ENCODE assay signal across 12 mouse cellular contexts in genomic region chr12:40017955-40018505, GRCm38 (mm10). TPM values are rescaled to one million over a fixed set of nuclear protein-coding genes. Genes with fewer than 3 reads are reported as not detected.
DNase-seq lines count a peak whose midpoint lies in the region; ATAC-seq and TF ChIP-seq lines count a peak whose summit lies in the region.
"Had no signal": no experiment of that assay in that cellular context is flagged by ENCODE, and none has a peak within 500 bp of the region (broad histone marks: within the 10 kb centered on the region; RNA-seq: fewer than 3 reads in every experiment).

No protein-coding gene starts in this region.

- 0 out of 2 replicates have a peak overlapping the region, but pooled peaks have one; percentile 8 for H3K4me2 ChIP-seq in liver, embryonic 14.5 days (ENCODE audit: low read depth)
- no peak overlapping the region for H3K4me2 ChIP-seq in liver, embryonic 11.5 days
- H3K4me2 ChIP-seq in CH12.LX (ENCODE audit: insufficient read depth, low read depth, poor library complexity, severe bottlenecking): no peak overlapping the region
- H3K4me2 ChIP-seq in liver, postnatal 0 days (ENCODE audit: low read depth, low read length): peak overlapping the region; percentile 39

- H3K9ac ChIP-seq in liver, embryonic 14.5 days (replicated peaks): no peak overlapping the region
- no peak overlapping the region for H3K9ac ChIP-seq in liver, embryonic 11.5 days (ENCODE audit: low read depth, low read length)
- H3K9ac ChIP-seq in CH12.LX (ENCODE audit: insufficient read depth, low read depth): no peak overlapping the region
- H3K9ac ChIP-seq in liver, postnatal 0 days (replicated peaks): no peak overlapping the region
- H3K9ac ChIP-seq: embryonic facial prominence, embryonic 15.5 days had no signal

- no peak for TF ChIP-seq CTCF in liver, embryonic 14.5 days (IDR thresholded peaks at IDR 0.05; ENCODE audit: low read depth)
- TF ChIP-seq CTCF in CH12.LX (conservative IDR thresholded peaks at IDR 0.05 in 1 of 2, IDR thresholded peaks at IDR 0.05 in 1 of 2; ENCODE audit: low read depth in 2 of 2, low read length in 2 of 2): no peak
- TF ChIP-seq CTCF in liver, postnatal 0 days (IDR thresholded peaks at IDR 0.05; ENCODE audit: low read depth): no peak

- no peaks in the 10 kb centered on the region for H3K9me3 ChIP-seq in liver, embryonic 14.5 days (ENCODE audit: control insufficient read depth, low read length)
- no peaks in the 10 kb centered on the region for H3K9me3 ChIP-seq in liver, embryonic 11.5 days (ENCODE audit: control insufficient read depth, low read length)
- H3K9me3 ChIP-seq in CH12.LX (replicated peaks; ENCODE audit: low read length): no peaks in the 10 kb centered on the region
- no peaks in the 10 kb centered on the region for H3K9me3 ChIP-seq in liver, postnatal 0 days (ENCODE audit: low read length)
- H3K9me3 ChIP-seq: embryonic facial prominence, embryonic 15.5 days; hindbrain, embryonic 10.5 days; kidney, embryonic 15.5 days had no signal

- no peaks in the 10 kb centered on the region for H3K36me3 ChIP-seq in liver, embryonic 14.5 days (replicated peaks; ENCODE audit: control insufficient read depth, insufficient read depth, low read depth)
- H3K36me3 ChIP-seq in liver, embryonic 11.5 days (ENCODE audit: control insufficient read depth, insufficient read depth, low read length): no peaks in the 10 kb centered on the region
- H3K36me3 ChIP-seq in CH12.LX (replicated peaks in 1 of 2; ENCODE audit: control insufficient read depth in 1 of 2, insufficient read depth in 1 of 2, low read length in 1 of 2): no peaks in the 10 kb centered on the region
- no peaks in the 10 kb centered on the region for H3K36me3 ChIP-seq in liver, postnatal 0 days (replicated peaks; ENCODE audit: insufficient read depth, low read length)
- H3K36me3 ChIP-seq: embryonic facial prominence, embryonic 15.5 days; hindbrain, embryonic 10.5 days; kidney, embryonic 15.5 days had no signal

- no peak for DNase-seq in liver, embryonic 14.5 days (ENCODE audit: low read depth in 3 of 3, low spot score in 3 of 3)
- DNase-seq in liver, embryonic 11.5 days (ENCODE audit: low spot score): no peak
- DNase-seq in 416B (ENCODE audit: low read depth) (peak; percentile 69), CH12.LX (ENCODE audit: extremely low read depth) (no peak)
- no peak for DNase-seq in liver, postnatal 0 days
- DNase-seq in spleen, postnatal 36 days (ENCODE audit: low spot score in 2 of 2): no peak
- no peak for DNase-seq in thymus, adult 18-20 months
- DNase-seq: right cerebral cortex, postnatal 4 days had no signal

- no peak for TF ChIP-seq POLR2A in CH12.LX (IDR thresholded peaks at IDR 0.05; ENCODE audit: low read depth, low read length)

- WGBS in liver, embryonic 14.5 days (ENCODE audit: insufficient replicate concordance): 56% methylated on average over 6 of the region's 6 CpGs
- WGBS in liver, embryonic 11.5 days: 80% methylated on average over 6 of the region's 6 CpGs
- 53% methylated on average over 6 of the region's 6 CpGs for WGBS in liver, postnatal 0 days (ENCODE audit: insufficient replicate concordance)

- dilution Hi-C loops in CH12.LX (cut with MboI; ENCODE audit: extremely low pct_ligation_motif_present, extremely low pct_unique_long_range_greater_than_20kb, low sequenced_read_pairs): no loop called here

- no peak overlapping the region for H3K27ac ChIP-seq in liver, embryonic 14.5 days
- H3K27ac ChIP-seq in liver, embryonic 11.5 days (ENCODE audit: low read depth, low read length): no peak overlapping the region; the same call in 1 of the 2 replicates
- no peak overlapping the region for H3K27ac ChIP-seq in CH12.LX (ENCODE audit: insufficient read depth, low read depth)
- no peak overlapping the region for H3K27ac ChIP-seq in liver, postnatal 0 days (ENCODE audit: low read depth)
- H3K27ac ChIP-seq: embryonic facial prominence, embryonic 15.5 days; hindbrain, embryonic 10.5 days; kidney, embryonic 15.5 days had no signal

- no peak for TF ChIP-seq RAD21 in CH12.LX (IDR thresholded peaks at IDR 0.05; ENCODE audit: low read depth, low read length)

- H3K79me2 ChIP-seq in CH12.LX (replicated peaks; ENCODE audit: control insufficient read depth, extremely low read depth, insufficient read depth, poor library complexity, severe bottlenecking): no peaks in the 10 kb centered on the region

- peaks cover 16 to 17% of the 10 kb centered on the region in 2 experiments for H3K4me1 ChIP-seq in liver, embryonic 14.5 days (replicated peaks; ENCODE audit: control insufficient read depth in 2 of 2, insufficient read depth in 2 of 2, low read length in 1 of 2)
- H3K4me1 ChIP-seq in liver, embryonic 11.5 days (replicated peaks; ENCODE audit: control insufficient read depth, insufficient read depth, low read length): peaks cover 4% of the 10 kb centered on the region
- peaks cover 3 to 20% of the 10 kb centered on the region in 2 experiments for H3K4me1 ChIP-seq in CH12.LX (ENCODE audit: control insufficient read depth in 1 of 2, insufficient read depth in 2 of 2)
- peaks cover 17% of the 10 kb centered on the region for H3K4me1 ChIP-seq in liver, postnatal 0 days (ENCODE audit: insufficient read depth)
- H3K4me1 ChIP-seq: embryonic facial prominence, embryonic 15.5 days had no signal

- no peaks in the 10 kb centered on the region for H3K27me3 ChIP-seq in liver, embryonic 14.5 days (ENCODE audit: control insufficient read depth, insufficient read depth, low read length)
- no peaks in the 10 kb centered on the region for H3K27me3 ChIP-seq in liver, embryonic 11.5 days (replicated peaks; ENCODE audit: control insufficient read depth, insufficient read depth, low read length)
- H3K27me3 ChIP-seq in CH12.LX (replicated peaks): no peaks in the 10 kb centered on the region
- no peaks in the 10 kb centered on the region for H3K27me3 ChIP-seq in liver, postnatal 0 days (ENCODE audit: insufficient read depth, low read length)
- H3K27me3 ChIP-seq: embryonic facial prominence, embryonic 15.5 days; kidney, embryonic 15.5 days had no signal

- no peak for ATAC-seq in liver, embryonic 14.5 days (ENCODE audit: insufficient read depth)
- no peak for ATAC-seq in liver, embryonic 11.5 days (replicated peaks; ENCODE audit: low FRiP score)
- no peak for ATAC-seq in liver, postnatal 0 days
- no peak for ATAC-seq in erythroblast, adult 5-6 weeks (replicated peaks; ENCODE audit: low FRiP score, poor library complexity, severe bottlenecking)

- in situ Hi-C loops in CH12.LX (cut with MboI; ENCODE audit: low pct_ligation_motif_present, low pct_unique_long_range_greater_than_20kb, low sequenced_read_pairs): loop anchor here (10.0 kb wide), 1 partner anchor 163 kb away; no protein-coding TSS in a partner anchor

- no peak for TF ChIP-seq EP300 in liver, embryonic 14.5 days (IDR thresholded peaks at IDR 0.05; ENCODE audit: low read depth)
- TF ChIP-seq EP300 in CH12.LX (IDR thresholded peaks at IDR 0.05; ENCODE audit: low read length): no peak
- no peak for TF ChIP-seq EP300 in liver, postnatal 0 days (IDR thresholded peaks at IDR 0.05; ENCODE audit: low read depth)

- no peak overlapping the region for H3K4me3 ChIP-seq in liver, embryonic 14.5 days (ENCODE audit: insufficient read depth in 1 of 2, low read depth in 2 of 2, low read length in 2 of 2)
- no peak overlapping the region for H3K4me3 ChIP-seq in liver, embryonic 11.5 days (ENCODE audit: low read depth, low read length)
- H3K4me3 ChIP-seq in CH12.LX (replicated peaks in 1 of 3; ENCODE audit: low read depth in 2 of 3, low read length in 2 of 3, poor library complexity in 1 of 3): no peak overlapping the region
- H3K4me3 ChIP-seq in liver, postnatal 0 days (ENCODE audit: low read depth, low read length): no peak overlapping the region
- H3K4me3 ChIP-seq: hindbrain, embryonic 10.5 days had no signal

TF ChIP-seq in CH12.LX, 34 proteins besides CTCF, POLR2A, EP300 and RAD21:
- TF ChIP-seq TBP (conservative IDR thresholded peaks at IDR 0.05; ENCODE audit: low read depth, low read length) (no peak), IRF4 (IDR thresholded peaks at IDR 0.05; ENCODE audit: low read depth, low read length) (peak; percentile 58), MYC (IDR thresholded peaks at IDR 0.05; ENCODE audit: low read depth, low read length) (no peak)

RNA-seq across cellular contexts. Expression of gene Arl4a, which starts 19.8 kb away (rescaled TPM):
- 22.6 and 39.5 TPM in 2 replicates for polyA plus RNA-seq in liver, embryonic 14.5 days (2012; rRNA removed)
- 83.6 and 91.3 TPM in 2 replicates for polyA plus RNA-seq in liver, embryonic 14.5 days (2014; fragmentation: Nextera tagmentation; extraction: Ambion mirVana)
- 44.9 and 45.3 TPM in 2 replicates for polyA plus RNA-seq in liver, embryonic 11.5 days (2014; fragmentation: Nextera tagmentation; extraction: Ambion mirVana)
- total RNA-seq in CH12.LX (2012; rRNA removed) (24.7 and 25.4 TPM in 2 replicates), CH12.LX (2014; rRNA removed) (24.6 and 28.7 TPM in 2 replicates)
- 24.3 and 25.4 TPM in 2 replicates for polyA plus RNA-seq in CH12.LX (2012; ENCODE audit: insufficient read length, low read depth)
- polyA plus RNA-seq in liver, postnatal 0 days (2015; fragmentation: Nextera tagmentation; extraction: Ambion mirVana): 59.9 and 64.7 TPM in 2 replicates
- 567 and 568 TPM in 2 replicates for total RNA-seq in erythroblast, adult 5-6 weeks (2015; ENCODE audit: low replicate concordance)
- 331 and 428 TPM in 2 replicates for total RNA-seq in erythroblast, adult 5-6 weeks (2017; ENCODE audit: low replicate concordance)

Comparison
In these comparisons a context has a peak if more than half of its experiments do, and no peak if none do; other contexts are left out.
1. H3K4me2 ChIP-seq: peak in liver, embryonic 14.5 days (single experiment) and liver, postnatal 0 days (single experiment); none in liver, embryonic 11.5 days (single experiment) and CH12.LX (single experiment).